16 mouse cellular contexts compared by ENCODE assay signal in the genomic region with DNA sequence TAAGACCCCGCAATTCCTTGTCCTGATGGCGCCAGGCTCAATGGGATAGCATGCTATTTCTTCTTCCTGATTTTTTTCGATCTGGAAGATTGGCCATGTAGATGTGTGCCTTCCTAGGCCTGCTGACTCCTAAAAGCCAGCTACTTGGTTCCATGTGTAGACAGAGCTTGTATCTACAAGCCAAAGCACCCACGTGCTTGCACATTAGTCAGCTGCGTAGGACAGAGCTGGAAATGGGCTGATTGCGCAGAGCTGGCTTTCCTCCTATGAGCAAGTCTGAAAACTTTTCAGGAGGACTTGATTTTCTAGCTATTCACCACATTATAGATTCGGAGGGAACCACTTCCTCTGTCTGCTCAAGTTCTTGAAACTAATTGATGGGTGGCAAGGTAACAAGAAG.
"Had no signal": no experiment of that assay in that cellular context is flagged by ENCODE, and none has a peak within 500 bp of the region (broad histone marks: within the 10 kb centered on the region; RNA-seq: fewer than 3 reads in every experiment).

No protein-coding gene starts in this region.

- H3K9ac ChIP-seq: neural tube, embryonic 12.5 days; neural tube, embryonic 13.5 days; neural tube, embryonic 15.5 days; stomach, embryonic 15.5 days had no signal

- H3K4me2 ChIP-seq: neural tube, embryonic 12.5 days; neural tube, embryonic 13.5 days; neural tube, embryonic 15.5 days; stomach, embryonic 15.5 days had no signal

- H3K36me3 ChIP-seq: neural tube, embryonic 12.5 days; neural tube, embryonic 13.5 days; neural tube, embryonic 15.5 days; stomach, embryonic 15.5 days had no signal

- DNase-seq: retina, postnatal 1 day; right cerebral cortex, postnatal 14 days; right cerebral cortex, postnatal 25 days; right cerebral cortex, postnatal 4 days; spleen, adult 18-20 months; thymus, adult 18-20 months; thymus, adult 2 months; thymus, postnatal 14 days; thymus, postnatal 25 days; thymus, postnatal 36 days; thymus, postnatal 4 days had no signal

- H3K4me1 ChIP-seq: neural tube, embryonic 12.5 days; neural tube, embryonic 13.5 days; stomach, embryonic 15.5 days had no signal

- H3K9me3 ChIP-seq: neural tube, embryonic 12.5 days; neural tube, embryonic 13.5 days; neural tube, embryonic 15.5 days; stomach, embryonic 15.5 days had no signal

- H3K27ac ChIP-seq: neural tube, embryonic 12.5 days; neural tube, embryonic 13.5 days; neural tube, embryonic 15.5 days; stomach, embryonic 15.5 days; stomach, postnatal 0 days had no signal

- H3K27me3 ChIP-seq: neural tube, embryonic 12.5 days; neural tube, embryonic 13.5 days; neural tube, embryonic 15.5 days; stomach, embryonic 15.5 days had no signal

- H3K4me3 ChIP-seq: neural tube, embryonic 12.5 days; neural tube, embryonic 13.5 days; neural tube, embryonic 15.5 days; stomach, embryonic 15.5 days had no signal
